Mouse (Mus musculus) forebrain, embryonic 16.5 days (tissue): ENCODE data around the gene Ccl22. TPM values are rescaled to one million over a fixed set of nuclear protein-coding genes. Genes with fewer than 3 reads are reported as not detected.

ENCODE experiments used
- ATAC-seq: fragments of 200-750 bp; cut with Nextera tagmentation; 2 replicates; pipeline ENCODE4 v1.8.0; 2017; ENCODE audit warnings: mild to moderate bottlenecking, moderate library complexity
- H3K27ac ChIP-seq: fragments of 300-500 bp; sonication (generic); 2 replicates; pipeline ENCODE4 v1.5.1; 2014; ENCODE audit warnings: low read length, control low read depth
- H3K27me3 ChIP-seq: fragments of 300-500 bp; sonication (generic); replicated peaks from 2 replicates; pipeline ENCODE4 v1.6.1; 2014; ENCODE audit warnings: low read length; ENCODE audit not compliant: control insufficient read depth, insufficient read depth
- H3K36me3 ChIP-seq: fragments of 300-500 bp; sonication (generic); 2 replicates; pipeline ENCODE4 v1.6.1; 2014; ENCODE audit not compliant: control insufficient read depth, insufficient read depth
- H3K4me1 ChIP-seq: fragments of 300-500 bp; sonication (generic); replicated peaks from 2 replicates; pipeline ENCODE4 v1.6.1; 2014; ENCODE audit warnings: low read length; ENCODE audit not compliant: control insufficient read depth, insufficient read depth
- H3K4me2 ChIP-seq: fragments of 300-500 bp; sonication (generic); 2 replicates; pipeline ENCODE4 v1.6.1; 2014; ENCODE audit warnings: mild to moderate bottlenecking, low read length, control low read depth
- H3K4me3 ChIP-seq: fragments of 300-500 bp; sonication (generic); replicated peaks from 2 replicates; pipeline ENCODE4 v1.5.1; 2014; ENCODE audit warnings: mild to moderate bottlenecking, low read length, control low read depth
- H3K9ac ChIP-seq: fragments of 300-500 bp; sonication (generic); replicated peaks from 2 replicates; pipeline ENCODE4 v1.6.1; 2014; ENCODE audit warnings: low read depth, low read length, control low read depth
- H3K9me3 ChIP-seq: fragments of 300-500 bp; sonication (generic); 2 replicates; pipeline ENCODE4 v1.6.1; 2016; ENCODE audit warnings: low read length; ENCODE audit not compliant: control insufficient read depth
- WGBS: fragments of 180-500 bp; shearing (Covaris S2); extraction: QIAGEN DNeasy Blood & Tissue Kit; methylation state at CpG from one replicate; pipeline ENCODE4 v1.1.7; 2014; 5-methylcytosine and 5-hydroxymethylcytosine counted together
- polyA plus RNA-seq: library from polyadenylated mRNA; unstranded; fragments of >200 nt; fragmentation: Nextera tagmentation; extraction: Ambion mirVana; gene quantifications from 2 replicates; pipeline ENCODE4 v1.2.1, GENCODE M21; 2015

Gene Ccl22
- not detected in 2 replicates for polyA plus RNA-seq

- no peaks in the 10 kb centered on the region for H3K36me3 ChIP-seq
- no peaks in the 10 kb centered on the region for H3K9me3 ChIP-seq
- H3K4me3 ChIP-seq, result no peak within 1 kb of the TSS
- no peak for ATAC-seq
- H3K27me3 ChIP-seq, result no peaks in the 10 kb centered on the region
- no peak within 1 kb of the TSS for H3K9ac ChIP-seq
- H3K27ac ChIP-seq, result no peak within 1 kb of the TSS
- H3K4me1 ChIP-seq, result no peaks in the 10 kb centered on the region
- H3K4me2 ChIP-seq, result no peak within 1 kb of the TSS
- 90% methylated on average over 7 of the region's 7 CpGs for WGBS
Observed at GRCm38 (mm10) chr8:94745476-94746184, at the start of gene Ccl22. Gene Ccl22, plus strand, starts transcription at chr8:94745590.

- H3K4me1 ChIP-seq, result peaks cover 15% of the 10 kb centered on the region
- H3K27ac ChIP-seq, result no peak within 1 kb of the TSS
- H3K4me2 ChIP-seq, result peak within 1 kb of the TSS; percentile 55
- peaks cover 40% of the 10 kb centered on the region for H3K27me3 ChIP-seq
- WGBS, result under 1% methylated on average over 41 of the region's 41 CpGs
- no peaks in the 10 kb centered on the region for H3K9me3 ChIP-seq
- no peaks in the 10 kb centered on the region for H3K36me3 ChIP-seq
- peak within 1 kb of the TSS; percentile 45 for H3K4me3 ChIP-seq
- peak within 1 kb of the TSS; percentile 16 for H3K9ac ChIP-seq
- peak; percentile 71 for ATAC-seq
Observed at GRCm38 (mm10) chr8:94695994-94696384, 49.4 kb upstream of the Ccl22 start, which contains the start of gene Pllp. Gene Pllp, minus strand, starts transcription at chr8:94696278.

DNA sequence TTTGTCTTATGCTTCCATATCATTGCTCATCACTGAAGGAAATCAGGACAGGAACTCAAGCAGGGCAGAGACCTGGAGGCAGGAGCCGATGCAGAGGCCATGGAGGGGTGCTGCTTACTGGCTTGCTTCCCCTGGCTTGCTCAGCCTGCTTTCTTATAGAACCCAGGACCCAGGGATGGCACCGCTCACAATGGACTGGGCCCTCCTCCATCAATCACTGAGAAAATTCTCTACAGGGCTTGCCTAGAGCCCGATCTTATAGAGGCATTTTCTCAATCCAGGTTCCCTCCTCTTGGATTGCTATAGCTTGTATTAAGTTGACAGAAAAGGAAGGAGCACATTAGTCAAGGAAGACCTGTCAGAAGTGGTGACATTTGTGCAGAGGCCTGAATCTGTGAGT lies 48.8 kb upstream of the Ccl22 start:
- H3K4me2 ChIP-seq, result no peak overlapping the region; the same call in 1 of the 2 replicates
- H3K4me3 ChIP-seq, result peak overlapping the region; percentile 45
- ATAC-seq, result no peak
- 54% methylated on average over 3 of the region's 3 CpGs for WGBS
- no peak overlapping the region for H3K27ac ChIP-seq
- peaks cover 15% of the 10 kb centered on the region for H3K4me1 ChIP-seq
- H3K27me3 ChIP-seq, result peaks cover 40% of the 10 kb centered on the region
- H3K9me3 ChIP-seq, result no peaks in the 10 kb centered on the region
- H3K36me3 ChIP-seq, result no peaks in the 10 kb centered on the region
- no peak overlapping the region for H3K9ac ChIP-seq

GRCm38 (mm10) chr8:94697956-94698355 lies 47.4 kb upstream of the Ccl22 start:
- 79% methylated on average over 6 of the region's 6 CpGs for WGBS
- Histone ChIP-seq H3K27ac (no peak overlapping the region), H3K4me3 (no peak overlapping the region), H3K27me3 (peaks cover 39% of the 10 kb centered on the region), H3K4me2 (no peak overlapping the region), H3K9me3 (no peaks in the 10 kb centered on the region), H3K36me3 (no peaks in the 10 kb centered on the region), H3K9ac (no peak overlapping the region), H3K4me1 (peaks cover 15% of the 10 kb centered on the region)
- ATAC-seq, result no peak

GRCm38 (mm10) chr8:94699366-94699765 lies 46.0 kb upstream of the Ccl22 start:
- no peak overlapping the region for H3K9ac ChIP-seq
- H3K27me3 ChIP-seq, result peaks cover 26% of the 10 kb centered on the region
- H3K4me2 ChIP-seq, result no peak overlapping the region
- H3K36me3 ChIP-seq, result no peaks in the 10 kb centered on the region
- no peak for ATAC-seq
- H3K4me1 ChIP-seq, result peaks cover 15% of the 10 kb centered on the region
- no peak overlapping the region for H3K4me3 ChIP-seq
- no peak overlapping the region for H3K27ac ChIP-seq
- no peaks in the 10 kb centered on the region for H3K9me3 ChIP-seq
- WGBS, result 49% methylated on average over 16 of the region's 16 CpGs

GRCm38 (mm10) chr8:94700421-94700935 lies 44.9 kb upstream of the Ccl22 start:
- H3K4me2 ChIP-seq, result no peak overlapping the region
- H3K27ac ChIP-seq, result no peak overlapping the region
- no peak overlapping the region for H3K9ac ChIP-seq
- no peaks in the 10 kb centered on the region for H3K36me3 ChIP-seq
- H3K9me3 ChIP-seq, result no peaks in the 10 kb centered on the region
- no peak overlapping the region for H3K4me3 ChIP-seq
- peaks cover 9% of the 10 kb centered on the region for H3K4me1 ChIP-seq
- peaks cover 17% of the 10 kb centered on the region for H3K27me3 ChIP-seq
- WGBS, result 89% methylated on average over 4 of the region's 4 CpGs
- ATAC-seq, result no peak

- H3K27me3 ChIP-seq, result peaks cover 1% of the 10 kb centered on the region
- no peak overlapping the region for H3K9ac ChIP-seq
- no peaks in the 10 kb centered on the region for H3K36me3 ChIP-seq
- H3K27ac ChIP-seq, result no peak overlapping the region
- no peaks in the 10 kb centered on the region for H3K4me1 ChIP-seq
- no peak for ATAC-seq
- H3K4me3 ChIP-seq, result no peak overlapping the region
- whole genome bisulfite sequencing, result 64% methylated on average over 3 of the region's 3 CpGs
- no peaks in the 10 kb centered on the region for H3K9me3 ChIP-seq
- H3K4me2 ChIP-seq, result no peak overlapping the region
Observed at GRCm38 (mm10) chr8:94702156-94702555, 43.2 kb upstream of the Ccl22 start.

- Histone ChIP-seq H3K4me2 (peak overlapping the region; percentile 42), H3K9ac (0 out of 2 replicates have a peak overlapping the region, but pooled peaks have one; percentile 31), H3K9me3 (no peaks in the 10 kb centered on the region), H3K4me1 (no peaks in the 10 kb centered on the region), H3K27ac (peak overlapping the region; percentile 31; the same call in 1 of the 2 replicates), H3K27me3 (no peaks in the 10 kb centered on the region), H3K36me3 (no peaks in the 10 kb centered on the region), H3K4me3 (peak overlapping the region; percentile 43)
- peak; percentile 74 for ATAC-seq
- under 1% methylated on average over 35 of the region's 35 CpGs for WGBS
Observed at GRCm38 (mm10) chr8:94702844-94703813, 42.3 kb upstream of the Ccl22 start.
